22 mouse cellular contexts compared by ENCODE assay signal in genomic region chr4:120911086-120911485, GRCm38 (mm10). TPM values are rescaled to one million over a fixed set of nuclear protein-coding genes. Genes with fewer than 3 reads are reported as not detected.
DNase-seq lines count a peak whose midpoint lies in the region; ATAC-seq and TF ChIP-seq lines count a peak whose summit lies in the region.
"Had no signal": no experiment of that assay in that cellular context is flagged by ENCODE, and none has a peak within 500 bp of the region (broad histone marks: within the 10 kb centered on the region; RNA-seq: fewer than 3 reads in every experiment).

No protein-coding gene starts in this region.

- TF ChIP-seq CTCF in kidney, adult 2 months (conservative IDR thresholded peaks at IDR 0.05; ENCODE audit: insufficient read depth, insufficient read length, low read depth, low read length) = no peak

- H3K4me1 ChIP-seq in heart, embryonic 12.5 days (replicated peaks) = no peaks in the 10 kb centered on the region
- H3K4me1 ChIP-seq in kidney, adult 2 months (ENCODE audit: control insufficient read depth, insufficient read depth, low read length) = peaks cover 3% of the 10 kb centered on the region; the same call in 1 of the 2 replicates
- H3K4me1 ChIP-seq: embryonic facial prominence, embryonic 15.5 days; forebrain, embryonic 10.5 days; forebrain, embryonic 12.5 days had no signal

- H3K4me2 ChIP-seq in heart, embryonic 12.5 days = no peak overlapping the region
- H3K4me2 ChIP-seq: embryonic facial prominence, embryonic 13.5 days; embryonic facial prominence, embryonic 15.5 days; forebrain, embryonic 12.5 days had no signal

- no peak for ATAC-seq in heart, embryonic 12.5 days (ENCODE audit: insufficient number of reproducible peaks, low FRiP score)
- ATAC-seq: forebrain, embryonic 14.5 days; forebrain, embryonic 16.5 days had no signal

- peak; percentile 30 to 39 for DNase-seq in cerebellum, postnatal 25 days
- no peak for DNase-seq in cerebellum, adult 9-10 months
- peak; percentile 22 to 45 for DNase-seq in heart, adult 18-20 months
- no peak for DNase-seq in heart, postnatal 4 days
- DNase-seq in heart, postnatal 10 days = peak; percentile 20 to 34
- DNase-seq in kidney, adult 2 months = peak; percentile 7
- no peak for DNase-seq in kidney, adult 11 months
- DNase-seq: adrenal gland, adult 2 months; adrenal gland, postnatal 10 days; adrenal gland, postnatal 25 days; cerebellum, adult 11 months; cerebellum, adult 9-11 months; embryo, embryonic 11 days had no signal

- intact Hi-C loops in heart, postnatal 10 days (cut with DNase I) = loop anchor here (5.0 kb wide), 1 partner anchor 319 kb away; no protein-coding TSS in a partner anchor

- no peak overlapping the region for H3K9ac ChIP-seq in heart, embryonic 12.5 days
- H3K9ac ChIP-seq: embryonic facial prominence, embryonic 13.5 days; embryonic facial prominence, embryonic 15.5 days; forebrain, embryonic 12.5 days had no signal

- H3K4me3 ChIP-seq in heart, embryonic 12.5 days = no peak overlapping the region
- H3K4me3 ChIP-seq in kidney, adult 2 months (ENCODE audit: insufficient read depth, low read depth, low read length) = no peak overlapping the region
- H3K4me3 ChIP-seq: embryonic facial prominence, embryonic 13.5 days; embryonic facial prominence, embryonic 15.5 days; erythroblast, embryonic 14.5 days; forebrain, embryonic 10.5 days; forebrain, embryonic 12.5 days had no signal

- no peak for TF ChIP-seq POLR2A in kidney, adult 2 months (IDR thresholded peaks at IDR 0.05; ENCODE audit: low read depth, low read length)

- 0 out of 2 replicates have a peak, but pooled peaks cover 5% of the 10 kb centered on the region for H3K27me3 ChIP-seq in heart, embryonic 12.5 days (replicated peaks)
- H3K27me3 ChIP-seq in kidney, adult 2 months (replicated peaks; ENCODE audit: control insufficient read depth, insufficient read depth, low read length) = no peaks in the 10 kb centered on the region
- H3K27me3 ChIP-seq: embryonic facial prominence, embryonic 13.5 days; embryonic facial prominence, embryonic 15.5 days; forebrain, embryonic 12.5 days had no signal

- H3K9me3 ChIP-seq in heart, embryonic 12.5 days (replicated peaks) = no peaks in the 10 kb centered on the region
- H3K9me3 ChIP-seq: embryonic facial prominence, embryonic 13.5 days; embryonic facial prominence, embryonic 15.5 days; forebrain, embryonic 10.5 days; forebrain, embryonic 12.5 days had no signal

- H3K27ac ChIP-seq in heart, embryonic 12.5 days (ENCODE audit: poor library complexity, severe bottlenecking) = no peak overlapping the region
- H3K27ac ChIP-seq in kidney, adult 2 months (ENCODE audit: insufficient read depth, low read depth, low read length) = no peak overlapping the region
- H3K27ac ChIP-seq: embryonic facial prominence, embryonic 13.5 days; embryonic facial prominence, embryonic 15.5 days; forebrain, embryonic 10.5 days; forebrain, embryonic 12.5 days had no signal

- WGBS in heart, embryonic 12.5 days = 77% methylated on average over 6 of the region's 6 CpGs
- WGBS in kidney, adult 2 months = 88% methylated on average over 6 of the region's 6 CpGs

- H3K36me3 ChIP-seq in heart, embryonic 12.5 days = no peaks in the 10 kb centered on the region
- no peaks in the 10 kb centered on the region for H3K36me3 ChIP-seq in kidney, adult 2 months (ENCODE audit: control insufficient read depth, insufficient read depth, low read length)
- H3K36me3 ChIP-seq: embryonic facial prominence, embryonic 13.5 days; embryonic facial prominence, embryonic 15.5 days; forebrain, embryonic 10.5 days; forebrain, embryonic 12.5 days had no signal

RNA-seq across cellular contexts. Expression of gene Exo5, which starts 13.7 kb away (rescaled TPM):
- 1 to 10 TPM; 1.9 to 2.0 TPM for total RNA-seq in heart, adult 18-20 months (2021)
- total RNA-seq in heart, postnatal 4 days (2021) = 1 to 10 TPM; 7.8 to 8.5 TPM
- total RNA-seq in heart, postnatal 10 days (2021) = 1 to 10 TPM; 4.2 to 5.4 TPM
- 11.9 and 13.1 TPM in 2 replicates for polyA plus RNA-seq in heart, embryonic 12.5 days (2016; fragmentation: Nextera tagmentation; extraction: Ambion mirVana)
- polyA plus RNA-seq in kidney, adult 2 months (2012; rRNA removed) = 3.4 and 4.1 TPM in 2 replicates

RNA-seq across cellular contexts. Expression of gene Zfp69, which starts 40.4 kb away (rescaled TPM):
- total RNA-seq in heart, adult 18-20 months (2021) = 1 to 10 TPM in 1 of 2 experiments, under 1 TPM in 1; 0.75 to 1.1 TPM
- total RNA-seq in heart, postnatal 4 days (2021) = 1 to 10 TPM; 5.6 to 6.1 TPM
- 1 to 10 TPM; 4.1 to 4.6 TPM for total RNA-seq in heart, postnatal 10 days (2021)
- 14.5 and 16.5 TPM in 2 replicates for polyA plus RNA-seq in heart, embryonic 12.5 days (2016; fragmentation: Nextera tagmentation; extraction: Ambion mirVana)
- polyA plus RNA-seq in kidney, adult 2 months (2012; rRNA removed) = 1.3 and 1.4 TPM in 2 replicates

RNA-seq across cellular contexts. Expression of gene Rims3, which starts 56.5 kb away (rescaled TPM):
- total RNA-seq in heart, adult 18-20 months (2021) = under 1 TPM in 1 of 2 experiments, not detected in 1; 0.05 TPM
- under 1 TPM; 0.21 to 0.29 TPM for total RNA-seq in heart, postnatal 4 days (2021)
- total RNA-seq in heart, postnatal 10 days (2021) = under 1 TPM; 0.10 to 0.17 TPM
- polyA plus RNA-seq in heart, embryonic 12.5 days (2016; fragmentation: Nextera tagmentation; extraction: Ambion mirVana) = 1.4 and 1.8 TPM in 2 replicates
- 0.27 and 0.39 TPM in 2 replicates for polyA plus RNA-seq in kidney, adult 2 months (2012; rRNA removed)
- total RNA-seq: MEL had no signal

Comparison
In these comparisons a context has a peak if more than half of its experiments do, and no peak if none do; other contexts are left out.
1. DNase-seq: peak in cerebellum, postnatal 25 days (2 of 2), heart, adult 18-20 months (2 of 2), heart, postnatal 10 days (2 of 2) and kidney, adult 2 months (single experiment); none in cerebellum, adult 9-10 months (single experiment), heart, postnatal 4 days (single experiment) and kidney, adult 11 months (single experiment).